Mouse (Mus musculus): Measurements from ENCODE around the gene Rabl6.

DNA sequence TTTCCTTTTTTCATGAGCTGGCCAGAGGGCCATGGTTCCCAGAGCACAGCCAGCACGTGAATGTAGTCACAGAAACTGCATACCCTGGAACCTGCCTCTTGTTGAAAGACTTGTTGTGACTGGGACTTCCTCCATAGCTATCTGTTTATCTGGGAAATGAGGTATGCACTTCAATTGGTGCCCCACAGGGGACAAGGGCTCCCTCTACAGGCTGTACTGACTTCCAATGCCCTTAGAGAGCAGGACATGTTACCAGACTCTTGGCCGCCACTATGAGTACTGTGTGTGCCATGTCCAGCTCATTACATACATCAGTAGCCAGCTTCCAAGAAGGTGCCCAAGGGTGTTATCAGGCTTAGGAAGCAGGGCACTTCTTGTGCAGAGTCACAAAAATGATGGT is 16.5 kb downstream of the Rabl6 start:
- TF ChIP-seq CTCF (IDR thresholded peaks at IDR 0.05; ENCODE audit: borderline replicate concordance, extremely low read depth, insufficient read depth, insufficient read length) (peak; percentile 30; the same call in 1 of the 2 replicates), POLR2A (IDR thresholded peaks at IDR 0.05; ENCODE audit: borderline replicate concordance, extremely low read depth, insufficient read depth, insufficient read length, poor library complexity, severe bottlenecking) (no peak)

Data from brain, embryonic 14.5 days (tissue).